Mouse (Mus musculus): ENCODE data around the gene Xpnpep1. TPM values are rescaled to one million over a fixed set of nuclear protein-coding genes. Genes with fewer than 3 reads are reported as not detected.

Xpnpep1 gene
- polyA plus RNA-seq, 1 experiment from 2014 or later, result 128 TPM

DNA sequence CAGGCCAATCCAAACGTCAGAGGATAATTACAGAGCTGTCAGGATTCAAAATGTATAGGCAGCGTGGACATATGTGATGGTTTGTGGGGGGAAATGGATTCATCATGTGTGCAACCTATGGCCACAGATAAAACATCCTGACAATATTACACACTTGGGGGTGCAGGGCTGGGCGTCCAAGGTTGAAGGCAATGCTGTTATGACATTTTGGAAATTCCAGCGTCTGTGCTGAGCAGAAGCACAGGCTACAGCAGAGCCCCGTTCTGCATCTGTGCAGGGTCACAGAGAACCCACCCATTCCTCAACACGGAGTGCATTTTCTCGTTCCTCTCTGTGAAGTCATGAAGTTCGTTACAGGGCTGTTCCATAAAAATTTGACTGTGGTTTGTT, 25.0 kb upstream of the Xpnpep1 start:
- no peak overlapping the region for H3K4me3 ChIP-seq
- WGBS, result 55% methylated on average over 8 of the region's 8 CpGs
- ATAC-seq (replicated peaks; ENCODE audit: insufficient number of reproducible peaks, insufficient read depth, low FRiP score, low read depth), result no peak

GRCm38 (mm10) chr19:53064292-53064971, 24.4 kb upstream of the Xpnpep1 start:
- Histone ChIP-seq H3K4me2 (no peak overlapping the region), H3K36me3 (no peaks in the 10 kb centered on the region), H3K9ac (no peak overlapping the region), H3K27ac (no peak overlapping the region), H3K4me1 (replicated peaks) (peaks cover 3% of the 10 kb centered on the region), H3K4me3 (no peak overlapping the region), H3K9me3 (replicated peaks) (no peaks in the 10 kb centered on the region), H3K27me3 (no peaks in the 10 kb centered on the region)
- 67% methylated on average over 12 of the region's 12 CpGs for WGBS
- no peak for ATAC-seq (replicated peaks; ENCODE audit: insufficient number of reproducible peaks, insufficient read depth, low FRiP score, low read depth)

More for the DNA sequence above, 25.0 kb upstream of the Xpnpep1 start:
- Histone ChIP-seq H3K27ac (no peak overlapping the region), H3K9ac (no peak overlapping the region), H3K36me3 (no peaks in the 10 kb centered on the region), H3K9me3 (replicated peaks) (no peaks in the 10 kb centered on the region), H3K4me2 (no peak overlapping the region), H3K4me1 (replicated peaks) (peaks cover 3% of the 10 kb centered on the region), H3K27me3 (no peaks in the 10 kb centered on the region)

DNA sequence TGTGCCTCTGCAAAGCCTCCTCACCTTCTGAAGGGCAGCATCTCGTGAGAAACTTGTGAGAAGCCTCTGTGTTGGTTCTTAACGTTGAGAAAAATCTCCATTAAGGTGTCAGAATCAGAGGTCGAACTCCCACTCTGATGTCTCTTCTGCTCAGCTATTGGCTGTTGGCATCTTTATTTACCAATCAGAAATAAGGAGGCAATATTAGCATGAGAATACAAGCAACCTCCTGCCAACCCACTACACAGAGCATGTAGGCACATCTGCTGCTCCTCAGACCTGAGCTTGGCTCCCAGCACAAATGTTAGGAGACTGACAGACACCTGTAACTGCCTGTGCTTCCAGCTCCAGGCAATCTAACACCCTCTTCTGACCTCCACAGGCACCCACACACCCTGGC, 22.0 kb upstream of the Xpnpep1 start:
- Histone ChIP-seq H3K4me3 (no peak overlapping the region), H3K27me3 (no peaks in the 10 kb centered on the region), H3K9me3 (replicated peaks) (no peaks in the 10 kb centered on the region), H3K36me3 (no peaks in the 10 kb centered on the region), H3K4me2 (no peak overlapping the region), H3K27ac (no peak overlapping the region), H3K9ac (no peak overlapping the region), H3K4me1 (replicated peaks) (peaks cover 9% of the 10 kb centered on the region)
- WGBS, result 50% methylated on average over 3 of the region's 3 CpGs
- no peak for ATAC-seq (replicated peaks; ENCODE audit: insufficient number of reproducible peaks, insufficient read depth, low FRiP score, low read depth)

- H3K9ac ChIP-seq, result no peak overlapping the region
- no peak overlapping the region for H3K4me3 ChIP-seq
- peaks cover 8% of the 10 kb centered on the region for H3K4me1 ChIP-seq (replicated peaks)
- no peak for ATAC-seq (replicated peaks; ENCODE audit: insufficient number of reproducible peaks, insufficient read depth, low FRiP score, low read depth)
- H3K27me3 ChIP-seq, result no peaks in the 10 kb centered on the region
- H3K27ac ChIP-seq, result no peak overlapping the region
- no peak overlapping the region for H3K4me2 ChIP-seq
- H3K36me3 ChIP-seq, result no peaks in the 10 kb centered on the region
- WGBS, result 80% methylated on average over 16 of the region's 16 CpGs
- no peaks in the 10 kb centered on the region for H3K9me3 ChIP-seq (replicated peaks)
Measured at GRCm38 (mm10) chr19:53059344-53060111, 19.5 kb upstream of the Xpnpep1 start.

GRCm38 (mm10) chr19:53058726-53059334, 18.8 kb upstream of the Xpnpep1 start:
- 53% methylated on average over 8 of the region's 8 CpGs for WGBS
- no peak overlapping the region for H3K4me3 ChIP-seq
- peaks cover 8% of the 10 kb centered on the region for H3K4me1 ChIP-seq (replicated peaks)
- H3K27ac ChIP-seq, result peak overlapping the region; percentile 31
- H3K4me2 ChIP-seq, result no peak overlapping the region
- no peaks in the 10 kb centered on the region for H3K36me3 ChIP-seq
- no peaks in the 10 kb centered on the region for H3K27me3 ChIP-seq
- H3K9ac ChIP-seq, result no peak overlapping the region
- no peaks in the 10 kb centered on the region for H3K9me3 ChIP-seq (replicated peaks)
- ATAC-seq (replicated peaks; ENCODE audit: insufficient number of reproducible peaks, insufficient read depth, low FRiP score, low read depth), result peak; percentile 31; the same call in 1 of the 2 replicates

GRCm38 (mm10) chr19:53057980-53058725, 18.1 kb upstream of the Xpnpep1 start:
- WGBS, result 80% methylated on average over 16 of the region's 16 CpGs
- H3K4me3 ChIP-seq, result no peak overlapping the region
- H3K4me2 ChIP-seq, result no peak overlapping the region
- H3K4me1 ChIP-seq (replicated peaks), result peaks cover 8% of the 10 kb centered on the region
- H3K9me3 ChIP-seq (replicated peaks), result no peaks in the 10 kb centered on the region
- H3K9ac ChIP-seq, result no peak overlapping the region
- no peaks in the 10 kb centered on the region for H3K36me3 ChIP-seq
- no peaks in the 10 kb centered on the region for H3K27me3 ChIP-seq
- ATAC-seq (replicated peaks; ENCODE audit: insufficient number of reproducible peaks, insufficient read depth, low FRiP score, low read depth), result no peak
- no peak overlapping the region for H3K27ac ChIP-seq

- no peak for ATAC-seq (replicated peaks; ENCODE audit: insufficient number of reproducible peaks, insufficient read depth, low FRiP score, low read depth)
- no peak overlapping the region for H3K9ac ChIP-seq
- no peak overlapping the region for H3K27ac ChIP-seq
- WGBS, result 89% methylated on average over 16 of the region's 16 CpGs
- H3K27me3 ChIP-seq, result no peaks in the 10 kb centered on the region
- no peaks in the 10 kb centered on the region for H3K36me3 ChIP-seq
- no peak overlapping the region for H3K4me2 ChIP-seq
- H3K4me3 ChIP-seq, result no peak overlapping the region
- peaks cover 7% of the 10 kb centered on the region for H3K4me1 ChIP-seq (replicated peaks)
- H3K9me3 ChIP-seq (replicated peaks), result no peaks in the 10 kb centered on the region
Measured at GRCm38 (mm10) chr19:53053355-53053754, 13.3 kb upstream of the Xpnpep1 start.

- Histone ChIP-seq H3K4me3 (no peak overlapping the region), H3K27me3 (no peaks in the 10 kb centered on the region), H3K4me2 (no peak overlapping the region), H3K27ac (no peak overlapping the region), H3K36me3 (no peaks in the 10 kb centered on the region), H3K9ac (no peak overlapping the region), H3K9me3 (replicated peaks) (no peaks in the 10 kb centered on the region), H3K4me1 (replicated peaks) (peaks cover 7% of the 10 kb centered on the region)
- WGBS, result 49% methylated on average over 19 of the region's 19 CpGs
- no peak for ATAC-seq (replicated peaks; ENCODE audit: insufficient number of reproducible peaks, insufficient read depth, low FRiP score, low read depth)
Measured at GRCm38 (mm10) chr19:53052031-53052670, 12.1 kb upstream of the Xpnpep1 start.

- H3K4me3 ChIP-seq, result no peak overlapping the region
- no peak for ATAC-seq (replicated peaks; ENCODE audit: insufficient number of reproducible peaks, insufficient read depth, low FRiP score, low read depth)
- no peak overlapping the region for H3K4me2 ChIP-seq
- no peak overlapping the region for H3K27ac ChIP-seq
- H3K27me3 ChIP-seq, result no peaks in the 10 kb centered on the region
- H3K9me3 ChIP-seq (replicated peaks), result no peaks in the 10 kb centered on the region
- H3K4me1 ChIP-seq (replicated peaks), result peaks cover 7% of the 10 kb centered on the region
- H3K9ac ChIP-seq, result no peak overlapping the region
- no peaks in the 10 kb centered on the region for H3K36me3 ChIP-seq
- 82% methylated on average over 18 of the region's 18 CpGs for WGBS
Measured at GRCm38 (mm10) chr19:53051288-53051985, 11.4 kb upstream of the Xpnpep1 start.

DNA sequence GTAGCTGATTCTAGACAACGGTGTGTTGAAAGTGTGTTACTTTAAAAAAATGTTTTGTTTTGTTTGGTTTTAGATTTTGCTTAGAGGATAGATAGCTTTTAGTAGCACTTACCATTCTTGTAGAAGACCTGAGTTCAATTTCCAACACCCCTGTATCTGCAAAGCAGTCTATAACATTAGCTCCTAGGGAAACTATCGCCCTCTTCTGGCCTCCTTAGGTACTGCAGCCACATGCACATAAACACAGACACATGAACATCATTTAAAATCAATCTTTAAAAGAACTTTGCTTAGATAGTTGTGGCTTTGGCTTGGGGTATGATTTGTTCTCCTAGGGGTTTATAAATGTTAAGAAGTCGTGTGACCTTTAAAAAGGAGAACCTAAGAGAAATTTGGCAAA, 10.1 kb upstream of the Xpnpep1 start:
- WGBS, result 81% methylated on average over 3 of the region's 3 CpGs
- Histone ChIP-seq H3K27ac (no peak overlapping the region), H3K9ac (no peak overlapping the region), H3K4me1 (replicated peaks) (peaks cover 7% of the 10 kb centered on the region), H3K4me3 (no peak overlapping the region), H3K27me3 (no peaks in the 10 kb centered on the region), H3K4me2 (no peak overlapping the region), H3K9me3 (replicated peaks) (no peaks in the 10 kb centered on the region), H3K36me3 (no peaks in the 10 kb centered on the region)
- no peak for ATAC-seq (replicated peaks; ENCODE audit: insufficient number of reproducible peaks, insufficient read depth, low FRiP score, low read depth)

Data from heart, embryonic 15.5 days (tissue).